Mouse (Mus musculus) c-Kit-negative CD71-positive TER-119-positive erythroid progenitor cells, embryonic 14.5 days (primary cell): ENCODE measurements around the gene Npff.

Source experiments
- DNase-seq: peaks from one replicate; pipeline ENCODE4 v3.0.0-alpha.2; 2013; ENCODE audit warnings: low read depth, low spot score

Npff gene

GRCm38 (mm10) chr15:102503924-102504782 lies 20.6 kb downstream of the Npff start:
- no peak for DNase-seq

GRCm38 (mm10) chr15:102503447-102503846 lies 21.3 kb downstream of the Npff start, which contains the start of gene Gm10337:
TSS of gene Gm10337 (plus strand) at chr15:102503722.
- DNase-seq: no peak

- DNase-seq: no peak
Observed at GRCm38 (mm10) chr15:102502254-102502840, 22.4 kb downstream of the Npff start.

GRCm38 (mm10) chr15:102501084-102501814 lies 23.5 kb downstream of the Npff start:
- DNase-seq: no peak

GRCm38 (mm10) chr15:102500479-102500878 lies 24.3 kb downstream of the Npff start:
- no peak for DNase-seq

GRCm38 (mm10) chr15:102499851-102500250 lies 24.9 kb downstream of the Npff start:
- DNase-seq: no peak

GRCm38 (mm10) chr15:102499370-102499769 lies 25.4 kb downstream of the Npff start:
- no peak for DNase-seq

GRCm38 (mm10) chr15:102498322-102498721 lies 26.4 kb downstream of the Npff start:
- no peak for DNase-seq

- DNase-seq: no peak
Observed at GRCm38 (mm10) chr15:102487664-102488063, 37.1 kb downstream of the Npff start.

- DNase-seq: no peak
Observed at GRCm38 (mm10) chr15:102485853-102486252, 38.9 kb downstream of the Npff start.

- DNase-seq: no peak
Observed at GRCm38 (mm10) chr15:102483136-102483535, 41.6 kb downstream of the Npff start.

GRCm38 (mm10) chr15:102474520-102474919 lies 50.2 kb downstream of the Npff start:
- DNase-seq: no peak
